In genomic region chrX:99458466-99459200, GRCm38 (mm10) we compare ENCODE assay signal across 9 mouse cellular contexts. TPM values are rescaled to one million over a fixed set of nuclear protein-coding genes. Genes with fewer than 3 reads are reported as not detected.
DNase-seq lines count a peak whose midpoint lies in the region; ATAC-seq and TF ChIP-seq lines count a peak whose summit lies in the region.
"Had no signal": no experiment of that assay in that cellular context is flagged by ENCODE, and none has a peak within 500 bp of the region (broad histone marks: within the 10 kb centered on the region; RNA-seq: fewer than 3 reads in every experiment).

No protein-coding gene starts in this region.

- DNase-seq in liver = peak; percentile 24
- no peak for DNase-seq in liver, postnatal 0 days
- peak; percentile 78 for DNase-seq in forebrain, embryonic 11.5 days (ENCODE audit: low spot score)
- peak; percentile 51 for DNase-seq in limb, embryonic 10.5 days (ENCODE audit: low spot score)
- DNase-seq in retina, embryonic 14.5 days (ENCODE audit: low spot score) = peak; percentile 78
- DNase-seq in urinary bladder, adult 18-20 months (ENCODE audit: low spot score in 2 of 2) = no peak
- DNase-seq: cerebellum, adult 9-11 months had no signal

- 43% methylated on average over 9 of the region's 10 CpGs for WGBS in liver, postnatal 0 days (ENCODE audit: insufficient replicate concordance)
- 24% methylated on average over 8 of the region's 10 CpGs for WGBS in forebrain, embryonic 11.5 days
- 29% methylated on average over 10 of the region's 10 CpGs for WGBS in limb, embryonic 10.5 days

- no peak overlapping the region for H3K4me3 ChIP-seq in liver, postnatal 0 days (ENCODE audit: low read depth, low read length)
- no peak overlapping the region for H3K4me3 ChIP-seq in forebrain, embryonic 11.5 days (ENCODE audit: low read depth, low read length)
- peak overlapping the region; percentile 10 for H3K4me3 ChIP-seq in limb, embryonic 10.5 days

- H3K9ac ChIP-seq in liver, postnatal 0 days (replicated peaks) = no peak overlapping the region
- no peak overlapping the region for H3K9ac ChIP-seq in forebrain, embryonic 11.5 days (ENCODE audit: low read length)

- no peak overlapping the region for H3K4me2 ChIP-seq in liver, postnatal 0 days (ENCODE audit: low read depth, low read length)
- no peak overlapping the region for H3K4me2 ChIP-seq in forebrain, embryonic 11.5 days (ENCODE audit: low read depth, low read length, severe bottlenecking)

- no peaks in the 10 kb centered on the region for H3K36me3 ChIP-seq in liver, postnatal 0 days (replicated peaks; ENCODE audit: insufficient read depth, low read length)
- no peaks in the 10 kb centered on the region for H3K36me3 ChIP-seq in forebrain, embryonic 11.5 days (ENCODE audit: control insufficient read depth, insufficient read depth, low read length)
- H3K36me3 ChIP-seq in limb, embryonic 10.5 days = no peaks in the 10 kb centered on the region

- no peak for TF ChIP-seq EP300 in liver, postnatal 0 days (IDR thresholded peaks at IDR 0.05; ENCODE audit: low read depth)

- no peaks in the 10 kb centered on the region for H3K27me3 ChIP-seq in liver, postnatal 0 days (ENCODE audit: insufficient read depth, low read length)
- peaks cover 4% of the 10 kb centered on the region; the same call in 1 of the 2 replicates for H3K27me3 ChIP-seq in forebrain, embryonic 11.5 days (ENCODE audit: control insufficient read depth, insufficient read depth, low read length)
- H3K27me3 ChIP-seq in limb, embryonic 10.5 days (ENCODE audit: low read depth, poor library complexity, severe bottlenecking) = peaks cover 100% of the 10 kb centered on the region

- no peak for ATAC-seq in liver, postnatal 0 days
- ATAC-seq in forebrain, embryonic 11.5 days (replicated peaks; ENCODE audit: low FRiP score) = peak; percentile 73
- ATAC-seq in erythroid progenitor cell, adult 5-6 weeks (replicated peaks; ENCODE audit: low FRiP score, poor library complexity, severe bottlenecking) = no peak
- no peak for ATAC-seq in megakaryocyte, adult 5-6 weeks (ENCODE audit: poor library complexity, severe bottlenecking)

- H3K9me3 ChIP-seq in liver, postnatal 0 days (ENCODE audit: low read length) = no peaks in the 10 kb centered on the region
- H3K9me3 ChIP-seq in forebrain, embryonic 11.5 days (ENCODE audit: control insufficient read depth, low read length) = no peaks in the 10 kb centered on the region
- H3K9me3 ChIP-seq in limb, embryonic 10.5 days (replicated peaks) = no peaks in the 10 kb centered on the region

- H3K4me1 ChIP-seq in liver, postnatal 0 days (ENCODE audit: insufficient read depth) = no peaks in the 10 kb centered on the region
- peaks cover 14% of the 10 kb centered on the region; the same call in 1 of the 2 replicates for H3K4me1 ChIP-seq in forebrain, embryonic 11.5 days (replicated peaks; ENCODE audit: control insufficient read depth, insufficient read depth, low read length)
- peaks cover 63% of the 10 kb centered on the region for H3K4me1 ChIP-seq in limb, embryonic 10.5 days

- no peak overlapping the region for H3K27ac ChIP-seq in liver, postnatal 0 days (ENCODE audit: low read depth)
- H3K27ac ChIP-seq in forebrain, embryonic 11.5 days (ENCODE audit: low read depth, low read length) = peak overlapping the region; percentile 37; the same call in 1 of the 2 replicates
- H3K27ac ChIP-seq in limb, embryonic 10.5 days = peak overlapping the region; percentile 72

- no peak for TF ChIP-seq CTCF in liver, postnatal 0 days (IDR thresholded peaks at IDR 0.05; ENCODE audit: low read depth)

RNA-seq across cellular contexts. Expression of gene Pja1, which starts 12.4 kb away (rescaled TPM):
- polyA plus RNA-seq in liver, postnatal 0 days (2015; fragmentation: Nextera tagmentation; extraction: Ambion mirVana) = 31.9 and 32.1 TPM in 2 replicates
- polyA plus RNA-seq in forebrain, embryonic 11.5 days (2014; fragmentation: Nextera tagmentation; extraction: Ambion mirVana) = 228 TPM in 2 replicates
- polyA plus RNA-seq in limb, embryonic 10.5 days (2016; fragmentation: Nextera tagmentation; extraction: Ambion mirVana) = 175 and 184 TPM in 2 replicates
- 1.1 and 3.4 TPM in 2 replicates for total RNA-seq in erythroid progenitor cell, adult 5-6 weeks (2015; ENCODE audit: low replicate concordance)
- 3.1 and 7.1 TPM in 2 replicates for total RNA-seq in erythroid progenitor cell, adult 5-6 weeks (2017; ENCODE audit: low replicate concordance)
- total RNA-seq in megakaryocyte, adult 5-6 weeks (2015) = 5.8 and 7.7 TPM in 2 replicates
- 13.6 and 20.4 TPM in 2 replicates for total RNA-seq in megakaryocyte, adult 5-6 weeks (2017)

Comparison
In these comparisons a context has a peak if more than half of its experiments do, and no peak if none do; other contexts are left out.
1. DNase-seq: peak in liver (single experiment), forebrain, embryonic 11.5 days (single experiment), limb, embryonic 10.5 days (single experiment) and retina, embryonic 14.5 days (single experiment); none in liver, postnatal 0 days (single experiment) and urinary bladder, adult 18-20 months (0 of 2).